Mouse (Mus musculus) kidney, embryonic 14.5 days (tissue): ENCODE results near the gene Lrrc32. TPM values are rescaled to one million over a fixed set of nuclear protein-coding genes. Genes with fewer than 3 reads are reported as not detected.

ENCODE experiments used
- ATAC-seq: fragments of 200-750 bp; cut with Nextera tagmentation; 2 replicates; pipeline ENCODE4 v1.8.0; 2017; ENCODE audit warnings: moderate number of reproducible peaks, mild to moderate bottlenecking, moderate TSS enrichment, moderate library complexity; ENCODE audit not compliant: low FRiP score, low TSS enrichment
- H3K27ac ChIP-seq: fragments of 300-500 bp; sonication (generic); 2 replicates; pipeline ENCODE4 v1.5.1; 2014; ENCODE audit warnings: low read depth, mild to moderate bottlenecking, low read length, moderate library complexity, mixed read lengths
- H3K27me3 ChIP-seq: fragments of 300-500 bp; sonication (generic); 2 replicates; pipeline ENCODE4 v1.6.1; 2014; ENCODE audit warnings: mild to moderate bottlenecking, low read length; ENCODE audit not compliant: control insufficient read depth, insufficient read depth
- H3K36me3 ChIP-seq: fragments of 300-500 bp; sonication (generic); 2 replicates; pipeline ENCODE4 v1.6.1; 2014; ENCODE audit warnings: low read length, mixed read lengths; ENCODE audit not compliant: control insufficient read depth, insufficient read depth
- H3K4me1 ChIP-seq: fragments of 300-500 bp; sonication (generic); 2 replicates; pipeline ENCODE4 v1.6.1; 2014; ENCODE audit warnings: low read length, mixed read lengths; ENCODE audit not compliant: control insufficient read depth, insufficient read depth
- H3K4me2 ChIP-seq: fragments of 300-500 bp; sonication (generic); replicated peaks from 2 replicates; pipeline ENCODE4 v1.6.1; 2014; ENCODE audit warnings: low read depth, mild to moderate bottlenecking, low read length
- H3K4me3 ChIP-seq: fragments of 300-500 bp; sonication (generic); 2 replicates; pipeline ENCODE4 v1.5.1; 2014; ENCODE audit warnings: mild to moderate bottlenecking, low read length
- H3K9ac ChIP-seq: fragments of 300-500 bp; sonication (generic); 2 replicates; pipeline ENCODE4 v1.6.1; 2014; ENCODE audit warnings: low read depth, mild to moderate bottlenecking, low read length, moderate library complexity
- H3K9me3 ChIP-seq: fragments of 300-500 bp; sonication (generic); 2 replicates; pipeline ENCODE4 v1.6.1; 2016; ENCODE audit warnings: low read length; ENCODE audit not compliant: control insufficient read depth
- WGBS: fragments of 180-500 bp; shearing (Covaris S2); extraction: QIAGEN DNeasy Blood & Tissue Kit; methylation state at CpG from one replicate; pipeline ENCODE4 v1.1.7; 2014; 5-methylcytosine and 5-hydroxymethylcytosine counted together
- polyA plus RNA-seq: library from polyadenylated mRNA; unstranded; fragments of >200 nt; fragmentation: Nextera tagmentation; extraction: Ambion mirVana; gene quantifications from 2 replicates; pipeline ENCODE4 v1.2.1, GENCODE M21; 2014

Lrrc32 gene
- polyA plus RNA-seq, 1 experiment from 2014 or later = 13.7 TPM

- ATAC-seq = no peak
- no peak overlapping the region for H3K4me3 ChIP-seq
- H3K36me3 ChIP-seq = no peaks in the 10 kb centered on the region
- H3K27me3 ChIP-seq = no peaks in the 10 kb centered on the region
- H3K4me1 ChIP-seq = no peaks in the 10 kb centered on the region
- no peak overlapping the region for H3K27ac ChIP-seq
- WGBS = 48% methylated on average over 3 of the region's 3 CpGs
- no peak overlapping the region for H3K4me2 ChIP-seq
- H3K9me3 ChIP-seq = no peaks in the 10 kb centered on the region
- no peak overlapping the region for H3K9ac ChIP-seq
Observed at GRCm38 (mm10) chr7:98544556-98544955, 55.5 kb downstream of the Lrrc32 start.

DNA sequence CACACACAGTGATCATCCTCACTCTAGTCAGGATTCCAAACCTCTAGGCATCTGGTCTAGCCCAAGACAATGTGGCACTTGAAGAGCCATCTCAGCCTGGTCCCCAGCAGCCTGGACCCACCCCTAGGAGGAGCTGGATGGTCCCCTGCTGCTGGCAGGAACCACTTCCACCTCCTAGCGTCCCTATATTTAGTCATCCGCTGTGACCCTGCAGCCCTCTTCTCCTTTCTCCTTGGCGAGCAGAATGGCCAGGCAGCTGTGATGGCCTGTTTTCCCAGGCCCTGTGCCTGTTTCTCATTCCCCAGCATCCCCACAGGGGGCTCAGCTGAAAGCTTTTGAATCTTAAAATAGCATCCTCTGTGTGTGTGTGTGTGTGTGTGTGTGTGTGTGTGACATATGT, 59.8 kb downstream of the Lrrc32 start:
- H3K4me2 ChIP-seq = no peak overlapping the region
- WGBS = 48% methylated on average over 3 of the region's 3 CpGs
- no peak for ATAC-seq
- no peak overlapping the region for H3K9ac ChIP-seq
- H3K27me3 ChIP-seq = no peaks in the 10 kb centered on the region
- no peaks in the 10 kb centered on the region for H3K9me3 ChIP-seq
- peaks cover 3% of the 10 kb centered on the region; the same call in 1 of the 2 replicates for H3K4me1 ChIP-seq
- no peaks in the 10 kb centered on the region for H3K36me3 ChIP-seq
- H3K4me3 ChIP-seq = no peak overlapping the region
- H3K27ac ChIP-seq = no peak overlapping the region

GRCm38 (mm10) chr7:98550596-98550995, 61.5 kb downstream of the Lrrc32 start:
- H3K4me2 ChIP-seq = no peak overlapping the region
- peaks cover 3% of the 10 kb centered on the region; the same call in 1 of the 2 replicates for H3K4me1 ChIP-seq
- no peak overlapping the region for H3K27ac ChIP-seq
- H3K27me3 ChIP-seq = no peaks in the 10 kb centered on the region
- no peaks in the 10 kb centered on the region for H3K9me3 ChIP-seq
- H3K4me3 ChIP-seq = no peak overlapping the region
- ATAC-seq = 0 out of 2 replicates have a peak, but pooled peaks have one; percentile 19
- no peaks in the 10 kb centered on the region for H3K36me3 ChIP-seq
- no peak overlapping the region for H3K9ac ChIP-seq
- 38% methylated on average over 2 of the region's 2 CpGs for WGBS

- no peak overlapping the region for H3K4me3 ChIP-seq
- ATAC-seq = no peak
- H3K9ac ChIP-seq = no peak overlapping the region
- no peaks in the 10 kb centered on the region for H3K27me3 ChIP-seq
- no peaks in the 10 kb centered on the region for H3K36me3 ChIP-seq
- no peaks in the 10 kb centered on the region for H3K9me3 ChIP-seq
- H3K27ac ChIP-seq = no peak overlapping the region
- WGBS = 81% methylated on average over 3 of the region's 3 CpGs
- peaks cover 3% of the 10 kb centered on the region; the same call in 1 of the 2 replicates for H3K4me1 ChIP-seq
- H3K4me2 ChIP-seq = no peak overlapping the region
Observed at GRCm38 (mm10) chr7:98551041-98551440, 62.0 kb downstream of the Lrrc32 start.

Other genes starting within 250 kb of the Lrrc32 start
- 25.6 and 27.4 TPM in 2 replicates for gene Acer3, start 168.1 kb upstream of the Lrrc32 start, polyA plus RNA-seq
- 12.6 and 12.7 TPM in 2 replicates for gene Tsku, start 128.0 kb upstream of the Lrrc32 start, polyA plus RNA-seq
- not detected in 2 replicates for gene Gucy2d, start 48.9 kb upstream of the Lrrc32 start, polyA plus RNA-seq
- 29.3 and 47.8 TPM in 2 replicates for gene Emsy, start 167.5 kb downstream of the Lrrc32 start, polyA plus RNA-seq
- 50.3 and 81.3 TPM in 2 replicates for gene Thap12, start 213.8 kb downstream of the Lrrc32 start, polyA plus RNA-seq